Mouse (Mus musculus): ENCODE data around the gene 1700011L22Rik. TPM values are rescaled to one million over a fixed set of nuclear protein-coding genes. Genes with fewer than 3 reads are reported as not detected.

Gene 1700011L22Rik
- polyA plus RNA-seq, 1 experiment: not detected

GRCm38 (mm10) chr8:79243422-79243821, 4.9 kb downstream of the 1700011L22Rik start:
- TF ChIP-seq CTCF (IDR thresholded peaks at IDR 0.05; ENCODE audit: extremely low read depth, insufficient read length, insufficient replicate concordance, low read depth, low read length) (no peak), POLR2A (IDR thresholded peaks at IDR 0.05; ENCODE audit: low read depth, low read length) (no peak)

GRCm38 (mm10) chr8:79239996-79240395, 8.4 kb downstream of the 1700011L22Rik start:
- WGBS: 80% methylated on average over 7 of the region's 7 CpGs
- no peak overlapping the region for H3K27ac ChIP-seq (ENCODE audit: insufficient read depth, low read depth, low read length)
- H3K4me3 ChIP-seq (ENCODE audit: low read depth, low read length): no peak overlapping the region
- H3K36me3 ChIP-seq (ENCODE audit: control insufficient read depth, insufficient read depth, low read length): no peaks in the 10 kb centered on the region
- no peaks in the 10 kb centered on the region for H3K4me1 ChIP-seq (ENCODE audit: control insufficient read depth, insufficient read depth, insufficient read length, low read length)
- no peak for TF ChIP-seq POLR2A (IDR thresholded peaks at IDR 0.05; ENCODE audit: low read depth, low read length)
- TF ChIP-seq CTCF (IDR thresholded peaks at IDR 0.05; ENCODE audit: extremely low read depth, insufficient read length, insufficient replicate concordance, low read depth, low read length): no peak
- no peaks in the 10 kb centered on the region for H3K27me3 ChIP-seq (ENCODE audit: control insufficient read depth, insufficient read depth, low read length)

More at GRCm38 (mm10) chr8:79243422-79243821, 4.9 kb downstream of the 1700011L22Rik start:
- no peaks in the 10 kb centered on the region for H3K27me3 ChIP-seq (ENCODE audit: control insufficient read depth, insufficient read depth, low read length)
- no peak overlapping the region for H3K4me3 ChIP-seq (ENCODE audit: low read depth, low read length)
- H3K4me1 ChIP-seq (ENCODE audit: control insufficient read depth, insufficient read depth, insufficient read length, low read length): no peaks in the 10 kb centered on the region
- no peaks in the 10 kb centered on the region for H3K36me3 ChIP-seq (ENCODE audit: control insufficient read depth, insufficient read depth, low read length)
- H3K27ac ChIP-seq (ENCODE audit: insufficient read depth, low read depth, low read length): no peak overlapping the region
- 85% methylated on average over 2 of the region's 2 CpGs for WGBS

- TF ChIP-seq CTCF (IDR thresholded peaks at IDR 0.05; ENCODE audit: extremely low read depth, insufficient read length, insufficient replicate concordance, low read depth, low read length) (no peak), POLR2A (IDR thresholded peaks at IDR 0.05; ENCODE audit: low read depth, low read length) (no peak)
- no peak overlapping the region for H3K27ac ChIP-seq (ENCODE audit: insufficient read depth, low read depth, low read length)
- no peaks in the 10 kb centered on the region for H3K4me1 ChIP-seq (ENCODE audit: control insufficient read depth, insufficient read depth, insufficient read length, low read length)
- no peaks in the 10 kb centered on the region for H3K27me3 ChIP-seq (ENCODE audit: control insufficient read depth, insufficient read depth, low read length)
- WGBS: 62% methylated on average over 3 of the region's 3 CpGs
- no peaks in the 10 kb centered on the region for H3K36me3 ChIP-seq (ENCODE audit: control insufficient read depth, insufficient read depth, low read length)
- H3K4me3 ChIP-seq (ENCODE audit: low read depth, low read length): no peak overlapping the region
These were observed 9.1 kb downstream of the 1700011L22Rik start for GRCm38 (mm10) chr8:79239320-79239719.

- H3K27me3 ChIP-seq (ENCODE audit: control insufficient read depth, insufficient read depth, low read length): no peaks in the 10 kb centered on the region
- H3K36me3 ChIP-seq (ENCODE audit: control insufficient read depth, insufficient read depth, low read length): no peaks in the 10 kb centered on the region
- WGBS: 82% methylated on average over 8 of the region's 8 CpGs
- no peaks in the 10 kb centered on the region for H3K4me1 ChIP-seq (ENCODE audit: control insufficient read depth, insufficient read depth, insufficient read length, low read length)
- H3K27ac ChIP-seq (ENCODE audit: insufficient read depth, low read depth, low read length): no peak overlapping the region
- no peak for TF ChIP-seq POLR2A (IDR thresholded peaks at IDR 0.05; ENCODE audit: low read depth, low read length)
- no peak for TF ChIP-seq CTCF (IDR thresholded peaks at IDR 0.05; ENCODE audit: extremely low read depth, insufficient read length, insufficient replicate concordance, low read depth, low read length)
- H3K4me3 ChIP-seq (ENCODE audit: low read depth, low read length): no peak overlapping the region
These were observed 19.0 kb downstream of the 1700011L22Rik start for GRCm38 (mm10) chr8:79229266-79229888.

- H3K4me3 ChIP-seq (ENCODE audit: low read depth, low read length): no peak overlapping the region
- no peaks in the 10 kb centered on the region for H3K4me1 ChIP-seq (ENCODE audit: control insufficient read depth, insufficient read depth, insufficient read length, low read length)
- WGBS: 81% methylated on average over 3 of the region's 3 CpGs
- no peaks in the 10 kb centered on the region for H3K27me3 ChIP-seq (ENCODE audit: control insufficient read depth, insufficient read depth, low read length)
- no peak overlapping the region for H3K27ac ChIP-seq (ENCODE audit: insufficient read depth, low read depth, low read length)
- TF ChIP-seq CTCF (IDR thresholded peaks at IDR 0.05; ENCODE audit: extremely low read depth, insufficient read length, insufficient replicate concordance, low read depth, low read length) (no peak), POLR2A (IDR thresholded peaks at IDR 0.05; ENCODE audit: low read depth, low read length) (no peak)
- no peaks in the 10 kb centered on the region for H3K36me3 ChIP-seq (ENCODE audit: control insufficient read depth, insufficient read depth, low read length)
These were observed 20.5 kb downstream of the 1700011L22Rik start for GRCm38 (mm10) chr8:79227916-79228315.

- Histone ChIP-seq H3K4me3 (ENCODE audit: low read depth, low read length) (no peak overlapping the region), H3K36me3 (ENCODE audit: control insufficient read depth, insufficient read depth, low read length) (no peaks in the 10 kb centered on the region), H3K4me1 (ENCODE audit: control insufficient read depth, insufficient read depth, insufficient read length, low read length) (no peaks in the 10 kb centered on the region), H3K27me3 (ENCODE audit: control insufficient read depth, insufficient read depth, low read length) (no peaks in the 10 kb centered on the region), H3K27ac (ENCODE audit: insufficient read depth, low read depth, low read length) (no peak overlapping the region)
- 67% methylated on average over 4 of the region's 4 CpGs for WGBS
- no peak for TF ChIP-seq CTCF (IDR thresholded peaks at IDR 0.05; ENCODE audit: extremely low read depth, insufficient read length, insufficient replicate concordance, low read depth, low read length)
- no peak for TF ChIP-seq POLR2A (IDR thresholded peaks at IDR 0.05; ENCODE audit: low read depth, low read length)
These were observed 21.2 kb downstream of the 1700011L22Rik start for GRCm38 (mm10) chr8:79227194-79227593.

GRCm38 (mm10) chr8:79226046-79226445, 22.3 kb downstream of the 1700011L22Rik start:
- no peak overlapping the region for H3K27ac ChIP-seq (ENCODE audit: insufficient read depth, low read depth, low read length)
- TF ChIP-seq CTCF (IDR thresholded peaks at IDR 0.05; ENCODE audit: extremely low read depth, insufficient read length, insufficient replicate concordance, low read depth, low read length) (no peak), POLR2A (IDR thresholded peaks at IDR 0.05; ENCODE audit: low read depth, low read length) (no peak)
- H3K36me3 ChIP-seq (ENCODE audit: control insufficient read depth, insufficient read depth, low read length): no peaks in the 10 kb centered on the region
- no peak overlapping the region for H3K4me3 ChIP-seq (ENCODE audit: low read depth, low read length)
- WGBS: 77% methylated on average over 3 of the region's 3 CpGs
- no peaks in the 10 kb centered on the region for H3K4me1 ChIP-seq (ENCODE audit: control insufficient read depth, insufficient read depth, insufficient read length, low read length)
- no peaks in the 10 kb centered on the region for H3K27me3 ChIP-seq (ENCODE audit: control insufficient read depth, insufficient read depth, low read length)

Data from small intestine, adult 2 months (tissue).